In the genomic region with DNA sequence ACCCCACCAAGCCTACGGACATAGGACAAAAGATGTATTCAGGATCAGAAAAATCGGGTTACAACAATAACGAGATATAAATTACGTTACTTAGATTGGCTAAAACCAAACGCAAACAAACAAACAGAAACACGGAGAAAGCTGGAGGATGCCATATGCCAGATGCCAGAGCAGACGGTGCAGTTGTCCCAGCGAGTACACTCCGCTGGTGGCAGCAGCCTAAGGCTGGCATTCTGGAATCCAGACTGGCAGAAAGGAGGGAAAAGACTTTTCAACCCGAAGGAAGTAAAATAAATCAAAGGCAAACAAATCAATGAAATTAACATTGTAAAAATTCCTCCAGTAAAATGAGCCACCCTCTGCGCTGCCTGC, we compare ENCODE assay signal across 11 mouse cellular contexts. TPM values are rescaled to one million over a fixed set of nuclear protein-coding genes. Genes with fewer than 3 reads are reported as not detected.
DNase-seq lines count a peak whose midpoint lies in the region; ATAC-seq lines count a peak whose summit lies in the region.
"Had no signal": no experiment of that assay in that cellular context is flagged by ENCODE, and none has a peak within 500 bp of the region (broad histone marks: within the 10 kb centered on the region; RNA-seq: fewer than 3 reads in every experiment).

No protein-coding gene starts in this region.

- peaks cover 3% of the 10 kb centered on the region; the same call in 1 of the 2 replicates for H3K4me1 ChIP-seq in neural tube, embryonic 11.5 days (ENCODE audit: control insufficient read depth, insufficient read depth, low read length)
- H3K4me1 ChIP-seq in stomach, embryonic 16.5 days (ENCODE audit: control insufficient read depth, insufficient read depth, low read length): peaks cover 10% of the 10 kb centered on the region

- H3K9me3 ChIP-seq in neural tube, embryonic 11.5 days (ENCODE audit: control insufficient read depth, low read length): no peaks in the 10 kb centered on the region
- H3K9me3 ChIP-seq in stomach, embryonic 16.5 days (replicated peaks; ENCODE audit: control insufficient read depth, low read length): no peaks in the 10 kb centered on the region
- H3K9me3 ChIP-seq: megakaryocyte, embryonic 14.5 days had no signal

- 18% methylated on average over 11 of the region's 11 CpGs for WGBS in neural tube, embryonic 11.5 days
- 16% methylated on average over 11 of the region's 11 CpGs for WGBS in stomach, embryonic 16.5 days

- no peak overlapping the region for H3K9ac ChIP-seq in neural tube, embryonic 11.5 days (ENCODE audit: low read length)
- H3K9ac ChIP-seq in stomach, embryonic 16.5 days (ENCODE audit: low read length): no peak overlapping the region

- DNase-seq in frontal cortex, postnatal 25 days (ENCODE audit: low spot score in 2 of 2): no peak
- DNase-seq in neural tube, embryonic 11.5 days (ENCODE audit: low spot score): no peak
- DNase-seq in neural tube, embryonic 10.5 days (ENCODE audit: extremely low spot score, low spot score): no peak
- peak; percentile 37 to 39 for DNase-seq in layer of hippocampus, postnatal 36 days
- DNase-seq in adrenal gland, postnatal 36 days: no peak
- DNase-seq in embryo, embryonic 10.5 days (ENCODE audit: low spot score): no peak

- no peak overlapping the region for H3K27ac ChIP-seq in neural tube, embryonic 11.5 days (ENCODE audit: low read depth, low read length)
- no peak overlapping the region for H3K27ac ChIP-seq in stomach, embryonic 16.5 days (ENCODE audit: low read length)

- H3K4me2 ChIP-seq in neural tube, embryonic 11.5 days (ENCODE audit: low read depth): peak overlapping the region; percentile 43
- peak overlapping the region; percentile 46 for H3K4me2 ChIP-seq in stomach, embryonic 16.5 days (ENCODE audit: low read depth, low read length)

- H3K4me3 ChIP-seq in neural tube, embryonic 11.5 days (ENCODE audit: low read depth, low read length): no peak overlapping the region
- H3K4me3 ChIP-seq in stomach, embryonic 16.5 days (replicated peaks; ENCODE audit: low read length): peak overlapping the region; percentile 29; the same call in 1 of the 2 replicates
- H3K4me3 ChIP-seq: megakaryocyte, embryonic 14.5 days had no signal

- ATAC-seq in frontal cortex, adult (ENCODE audit: low TSS enrichment): peak; percentile 64; the same call in 1 of the 2 replicates
- ATAC-seq in neural tube, embryonic 11.5 days (ENCODE audit: insufficient read depth, low FRiP score, low TSS enrichment): no peak
- ATAC-seq in stomach, embryonic 16.5 days (ENCODE audit: insufficient read depth, low FRiP score): no peak

- H3K27me3 ChIP-seq in neural tube, embryonic 11.5 days (ENCODE audit: control insufficient read depth, insufficient read depth, low read length): no peaks in the 10 kb centered on the region
- no peaks in the 10 kb centered on the region for H3K27me3 ChIP-seq in stomach, embryonic 16.5 days (ENCODE audit: control insufficient read depth, insufficient read depth, low read length)

- no peaks in the 10 kb centered on the region for H3K36me3 ChIP-seq in neural tube, embryonic 11.5 days (ENCODE audit: control insufficient read depth, insufficient read depth, low read length)
- no peaks in the 10 kb centered on the region for H3K36me3 ChIP-seq in stomach, embryonic 16.5 days (ENCODE audit: control insufficient read depth, insufficient read depth, low read length)

RNA-seq across cellular contexts. Expression of gene Ankdd1a, which starts 0.5 kb away (rescaled TPM):
- polyA plus RNA-seq in neural tube, embryonic 11.5 days (2014; fragmentation: Nextera tagmentation; extraction: Ambion mirVana): 0.21 TPM in 1 of 2 replicates, not detected in the other
- 1 to 10 TPM; 2.9 to 3.5 TPM for total RNA-seq in layer of hippocampus, postnatal 36 days (2021)
- 0.19 and 0.65 TPM in 2 replicates for polyA plus RNA-seq in stomach, embryonic 16.5 days (2015; fragmentation: Nextera tagmentation; extraction: Ambion mirVana)
- total RNA-seq in adrenal gland, postnatal 36 days (2021): 1 to 10 TPM; 2.0 to 3.4 TPM
- total RNA-seq: gastrocnemius, postnatal 4 days had no signal
- polyA plus RNA-seq: C2C12 had no signal

RNA-seq across cellular contexts. Expression of gene Plekho2, which starts 59.3 kb away (rescaled TPM):
- 10.5 and 13.3 TPM in 2 replicates for polyA plus RNA-seq in neural tube, embryonic 11.5 days (2014; fragmentation: Nextera tagmentation; extraction: Ambion mirVana)
- 10 to 100 TPM in 1 of 2 experiments, 1 to 10 TPM in 1; 9.8 to 10.9 TPM for total RNA-seq in layer of hippocampus, postnatal 36 days (2021)
- polyA plus RNA-seq in stomach, embryonic 16.5 days (2015; fragmentation: Nextera tagmentation; extraction: Ambion mirVana): 21.4 and 23.0 TPM in 2 replicates
- 10 to 100 TPM; 56.6 to 71.5 TPM for total RNA-seq in adrenal gland, postnatal 36 days (2021)

RNA-seq across cellular contexts. Expression of gene Spg21, which starts 59.7 kb away (rescaled TPM):
- 131 and 142 TPM in 2 replicates for polyA plus RNA-seq in neural tube, embryonic 11.5 days (2014; fragmentation: Nextera tagmentation; extraction: Ambion mirVana)
- 10 to 100 TPM; 29.2 to 34.3 TPM for total RNA-seq in layer of hippocampus, postnatal 36 days (2021)
- polyA plus RNA-seq in stomach, embryonic 16.5 days (2015; fragmentation: Nextera tagmentation; extraction: Ambion mirVana): 82.4 and 95.8 TPM in 2 replicates
- total RNA-seq in adrenal gland, postnatal 36 days (2021): 10 to 100 TPM; 61.9 to 70.4 TPM

Comparison
In these comparisons a context has a peak if more than half of its experiments do, and no peak if none do; other contexts are left out.
1. DNase-seq: peak in layer of hippocampus, postnatal 36 days (2 of 2); none in frontal cortex, postnatal 25 days (0 of 2), neural tube, embryonic 11.5 days (single experiment), neural tube, embryonic 10.5 days (single experiment), adrenal gland, postnatal 36 days (0 of 2) and embryo, embryonic 10.5 days (single experiment).
2. RNA of gene Plekho2, which starts 59.3 kb away (total RNA-seq): 56.6 to 71.5 TPM in adrenal gland, postnatal 36 days; 9.8 to 10.9 TPM in layer of hippocampus, postnatal 36 days; every median in the first group is over 4 times any median in the second.